Mouse (Mus musculus): ENCODE results near the gene Tac4. TPM values are rescaled to one million over a fixed set of nuclear protein-coding genes. Genes with fewer than 3 reads are reported as not detected.
A peak's percentile ranks its signal among the peaks of the same experiment; 100 is the strongest.

Tac4 gene
- total and polyA plus RNA-seq, 2 experiments, result not detected

- TF ChIP-seq POLR2A (IDR thresholded peaks at IDR 0.05; ENCODE audit: extremely low read depth, insufficient read depth, low read length), result peak; percentile 48; the same call in 1 of the 2 replicates
- TF ChIP-seq CTCF (IDR thresholded peaks at IDR 0.05; ENCODE audit: low read depth, low read length), result no peak
- no peaks in the 10 kb centered on the region for H3K27me3 ChIP-seq (ENCODE audit: control insufficient read depth, insufficient read depth, low read length)
- peaks cover 18% of the 10 kb centered on the region; the same call in 1 of the 2 replicates for H3K79me2 ChIP-seq (ENCODE audit: control insufficient read depth, insufficient read depth, low read length)
- peak within 1 kb of the TSS; percentile 87 for H3K27ac ChIP-seq (replicated peaks; ENCODE audit: insufficient read depth, low read depth, low read length)
- WGBS, result under 1% methylated on average over 42 of the region's 42 CpGs
- peak; percentile 99 for DNase-seq (ENCODE audit: extremely low read depth, low read depth, low spot score)
- H3K9ac ChIP-seq (ENCODE audit: low read depth, low read length), result peak within 1 kb of the TSS; percentile 88
- peak within 1 kb of the TSS; percentile 75 for H3K4me3 ChIP-seq (ENCODE audit: insufficient read depth, low read depth, low read length)
- H3K4me1 ChIP-seq (ENCODE audit: control insufficient read depth, insufficient read depth, low read length), result peaks cover 8% of the 10 kb centered on the region; the same call in 1 of the 2 replicates
- peaks cover 5% of the 10 kb centered on the region for H3K36me3 ChIP-seq (ENCODE audit: control insufficient read depth, insufficient read depth, low read length)
Measured at GRCm38 (mm10) chr11:95310007-95310647, 48.8 kb downstream of the Tac4 start, which contains the start of gene Kat7. Gene Kat7, minus strand, starts transcription at chr11:95310246.

DNA sequence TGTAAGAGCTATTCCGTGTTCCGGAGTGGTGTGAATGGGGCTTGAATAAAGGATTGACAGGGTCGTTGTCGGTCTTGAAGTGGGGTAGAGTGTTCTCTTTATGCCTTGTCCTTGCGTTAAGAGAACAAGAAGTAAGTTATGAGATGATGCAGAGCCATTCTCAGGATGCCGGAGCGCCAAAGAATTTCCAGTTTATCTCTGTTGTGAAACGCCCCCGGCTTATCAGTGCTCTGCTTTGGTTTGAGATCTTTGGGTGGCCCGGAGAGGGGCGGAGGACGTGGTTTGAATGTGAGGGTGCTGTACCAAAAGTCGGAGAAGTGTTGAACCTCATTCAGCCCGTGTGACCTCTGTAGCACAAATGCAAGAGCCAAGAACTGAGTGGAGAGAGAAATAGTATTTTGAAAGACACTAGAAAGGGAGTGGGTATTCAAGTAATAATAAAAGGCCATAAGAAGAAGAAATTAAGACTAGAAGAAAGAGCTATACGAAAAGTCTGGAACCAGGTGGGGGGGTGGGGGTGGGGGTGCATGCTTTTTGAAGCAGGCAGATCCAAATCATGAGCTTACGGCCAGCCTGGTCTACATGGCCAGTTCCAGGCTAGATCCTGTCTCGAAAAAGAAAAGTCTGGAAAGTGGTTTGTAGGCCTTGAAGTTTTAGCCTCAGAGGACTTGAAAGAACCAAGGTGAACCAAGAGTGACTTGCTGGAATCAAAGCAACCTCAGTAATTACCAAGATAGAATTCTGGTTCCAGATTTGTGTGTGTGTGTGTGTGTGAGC, 49.5 kb downstream of the Tac4 start:
- DNase-seq (ENCODE audit: extremely low read depth, low read depth, low spot score), result peak; percentile 23
- H3K4me1 ChIP-seq (ENCODE audit: control insufficient read depth, insufficient read depth, low read length), result peaks cover 8% of the 10 kb centered on the region; the same call in 1 of the 2 replicates
- H3K79me2 ChIP-seq (ENCODE audit: control insufficient read depth, insufficient read depth, low read length), result peaks cover 13% of the 10 kb centered on the region; the same call in 1 of the 2 replicates
- no peak for TF ChIP-seq POLR2A (IDR thresholded peaks at IDR 0.05; ENCODE audit: extremely low read depth, insufficient read depth, low read length)
- no peak for TF ChIP-seq CTCF (IDR thresholded peaks at IDR 0.05; ENCODE audit: low read depth, low read length)
- peak overlapping the region; percentile 66 for H3K9ac ChIP-seq (ENCODE audit: low read depth, low read length)
- H3K36me3 ChIP-seq (ENCODE audit: control insufficient read depth, insufficient read depth, low read length), result no peaks in the 10 kb centered on the region
- peak overlapping the region; percentile 50 for H3K27ac ChIP-seq (replicated peaks; ENCODE audit: insufficient read depth, low read depth, low read length)
- peak overlapping the region; percentile 62 for H3K4me3 ChIP-seq (ENCODE audit: insufficient read depth, low read depth, low read length)
- H3K27me3 ChIP-seq (ENCODE audit: control insufficient read depth, insufficient read depth, low read length), result no peaks in the 10 kb centered on the region
- WGBS, result 7% methylated on average over 17 of the region's 17 CpGs

GRCm38 (mm10) chr11:95311425-95311807, 50.1 kb downstream of the Tac4 start:
- no peak for DNase-seq (ENCODE audit: extremely low read depth, low read depth, low spot score)
- Histone ChIP-seq H3K36me3 (ENCODE audit: control insufficient read depth, insufficient read depth, low read length) (no peaks in the 10 kb centered on the region), H3K79me2 (ENCODE audit: control insufficient read depth, insufficient read depth, low read length) (peaks cover 9% of the 10 kb centered on the region; the same call in 1 of the 2 replicates), H3K27ac (replicated peaks; ENCODE audit: insufficient read depth, low read depth, low read length) (no peak overlapping the region), H3K27me3 (ENCODE audit: control insufficient read depth, insufficient read depth, low read length) (no peaks in the 10 kb centered on the region), H3K4me3 (ENCODE audit: insufficient read depth, low read depth, low read length) (no peak overlapping the region), H3K9ac (ENCODE audit: low read depth, low read length) (no peak overlapping the region), H3K4me1 (ENCODE audit: control insufficient read depth, insufficient read depth, low read length) (peaks cover 8% of the 10 kb centered on the region; the same call in 1 of the 2 replicates)
- 72% methylated on average over 5 of the region's 5 CpGs for whole genome bisulfite sequencing
- TF ChIP-seq CTCF (IDR thresholded peaks at IDR 0.05; ENCODE audit: low read depth, low read length) (no peak), POLR2A (IDR thresholded peaks at IDR 0.05; ENCODE audit: extremely low read depth, insufficient read depth, low read length) (no peak)

GRCm38 (mm10) chr11:95315215-95315955, 54.1 kb downstream of the Tac4 start:
- DNase-seq (ENCODE audit: extremely low read depth, low read depth, low spot score), result no peak
- no peak for TF ChIP-seq POLR2A (IDR thresholded peaks at IDR 0.05; ENCODE audit: extremely low read depth, insufficient read depth, low read length)
- no peak for TF ChIP-seq CTCF (IDR thresholded peaks at IDR 0.05; ENCODE audit: low read depth, low read length)
- H3K27me3 ChIP-seq (ENCODE audit: control insufficient read depth, insufficient read depth, low read length), result no peaks in the 10 kb centered on the region
- peaks cover 3% of the 10 kb centered on the region; the same call in 1 of the 2 replicates for H3K4me1 ChIP-seq (ENCODE audit: control insufficient read depth, insufficient read depth, low read length)
- H3K27ac ChIP-seq (replicated peaks; ENCODE audit: insufficient read depth, low read depth, low read length), result no peak overlapping the region
- no peaks in the 10 kb centered on the region for H3K36me3 ChIP-seq (ENCODE audit: control insufficient read depth, insufficient read depth, low read length)
- 91% methylated on average over 7 of the region's 7 CpGs for WGBS
- no peaks in the 10 kb centered on the region for H3K79me2 ChIP-seq (ENCODE audit: control insufficient read depth, insufficient read depth, low read length)
- H3K9ac ChIP-seq (ENCODE audit: low read depth, low read length), result no peak overlapping the region
- no peak overlapping the region for H3K4me3 ChIP-seq (ENCODE audit: insufficient read depth, low read depth, low read length)

DNA sequence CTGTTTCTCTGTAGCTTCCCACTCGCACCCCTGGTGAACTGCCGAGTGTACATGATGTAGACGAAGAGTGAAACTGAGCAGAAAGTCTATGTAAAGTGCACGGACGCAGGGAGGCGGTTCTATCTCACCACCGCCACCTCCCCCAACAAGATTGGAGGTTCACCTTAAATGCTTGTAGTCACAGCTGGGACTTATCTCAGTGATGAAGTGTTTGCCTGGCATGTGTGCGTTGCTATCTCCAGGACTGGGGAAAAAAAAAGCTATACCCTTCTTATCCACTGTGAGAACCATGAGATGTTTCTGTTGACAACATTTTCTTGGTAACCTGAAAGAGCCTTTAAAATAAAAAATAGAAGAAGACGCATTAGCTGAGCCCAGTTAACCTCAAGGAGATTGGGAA, 56.8 kb downstream of the Tac4 start:
- WGBS, result 93% methylated on average over 9 of the region's 9 CpGs

More for the DNA sequence above, 56.8 kb downstream of the Tac4 start:
- H3K9ac ChIP-seq (ENCODE audit: low read depth, low read length), result no peak overlapping the region
- H3K4me3 ChIP-seq (ENCODE audit: insufficient read depth, low read depth, low read length), result no peak overlapping the region
- DNase-seq (ENCODE audit: extremely low read depth, low read depth, low spot score), result no peak
- H3K79me2 ChIP-seq (ENCODE audit: control insufficient read depth, insufficient read depth, low read length), result no peaks in the 10 kb centered on the region
- H3K36me3 ChIP-seq (ENCODE audit: control insufficient read depth, insufficient read depth, low read length), result no peaks in the 10 kb centered on the region
- no peaks in the 10 kb centered on the region for H3K27me3 ChIP-seq (ENCODE audit: control insufficient read depth, insufficient read depth, low read length)
- no peak overlapping the region for H3K27ac ChIP-seq (replicated peaks; ENCODE audit: insufficient read depth, low read depth, low read length)
- no peaks in the 10 kb centered on the region for H3K4me1 ChIP-seq (ENCODE audit: control insufficient read depth, insufficient read depth, low read length)
- TF ChIP-seq CTCF (IDR thresholded peaks at IDR 0.05; ENCODE audit: low read depth, low read length), result no peak
- no peak for TF ChIP-seq POLR2A (IDR thresholded peaks at IDR 0.05; ENCODE audit: extremely low read depth, insufficient read depth, low read length)

Other genes starting within 250 kb of the Tac4 start
- gene Pdk2, start 220.2 kb upstream of the Tac4 start, total RNA-seq (2014; rRNA removed), result 17.7 and 30.9 TPM in 2 replicates
- gene Pdk2, start 220.2 kb upstream of the Tac4 start, polyA plus RNA-seq (2012; rRNA removed), result 101 and 125 TPM in 2 replicates
- gene Itga3, start 184.7 kb upstream of the Tac4 start, total RNA-seq (2014; rRNA removed), result 2.6 and 4.9 TPM in 2 replicates
- gene Itga3, start 184.7 kb upstream of the Tac4 start, polyA plus RNA-seq (2012; rRNA removed), result 5.7 and 10.0 TPM in 2 replicates
- not detected in 2 replicates for gene Dlx3, start 141.4 kb upstream of the Tac4 start, total RNA-seq (2014; rRNA removed)
- not detected in 2 replicates for gene Dlx3, start 141.4 kb upstream of the Tac4 start, polyA plus RNA-seq (2012; rRNA removed)
- 0.07 TPM in 1 of 2 replicates, not detected in the other for gene Dlx4, start 115.3 kb upstream of the Tac4 start, total RNA-seq (2014; rRNA removed)
- gene Dlx4, start 115.3 kb upstream of the Tac4 start, polyA plus RNA-seq (2012; rRNA removed), result 0.21 and 0.29 TPM in 2 replicates
- 12.2 and 15.6 TPM in 2 replicates for gene Kat7, start 48.7 kb downstream of the Tac4 start, total RNA-seq (2014; rRNA removed)
- gene Kat7, start 48.7 kb downstream of the Tac4 start, polyA plus RNA-seq (2012; rRNA removed), result 12.9 and 13.1 TPM in 2 replicates
- 1.8 TPM in 2 replicates for gene Fam117a, start 75.5 kb downstream of the Tac4 start, total RNA-seq (2014; rRNA removed)
- 6.4 and 7.4 TPM in 2 replicates for gene Fam117a, start 75.5 kb downstream of the Tac4 start, polyA plus RNA-seq (2012; rRNA removed)
- gene Slc35b1, start 123.2 kb downstream of the Tac4 start, total RNA-seq (2014; rRNA removed), result 58.6 and 63.7 TPM in 2 replicates
- gene Slc35b1, start 123.2 kb downstream of the Tac4 start, polyA plus RNA-seq (2012; rRNA removed), result 81.0 and 92.0 TPM in 2 replicates
- 39.3 and 48.7 TPM in 2 replicates for gene Spop, start 152.6 kb downstream of the Tac4 start, total RNA-seq (2014; rRNA removed)
- 43.9 and 64.1 TPM in 2 replicates for gene Spop, start 152.6 kb downstream of the Tac4 start, polyA plus RNA-seq (2012; rRNA removed)